Mouse (Mus musculus): Measurements from ENCODE around the gene Pecam1.

GRCm38 (mm10) chr11:106723611-106724125 lies 26.8 kb downstream of the Pecam1 start:
- no peak for TF ChIP-seq POLR2A (IDR thresholded peaks at IDR 0.05; ENCODE audit: control insufficient read depth, extremely low read depth, insufficient read depth, low read length, poor library complexity)
- TF ChIP-seq CTCF (IDR thresholded peaks at IDR 0.05; ENCODE audit: borderline replicate concordance, control insufficient read depth, extremely low read depth, insufficient read depth, low read length, poor library complexity): no peak

Data from thymus, adult 2 months (tissue).